Mouse (Mus musculus): Measurements from ENCODE around the gene Txnrd2. TPM values are rescaled to one million over a fixed set of nuclear protein-coding genes. Genes with fewer than 3 reads are reported as not detected.
A peak's percentile ranks its signal among the peaks of the same experiment; 100 is the strongest.

The Txnrd2 gene
- polyA plus RNA-seq, 1 experiment from 2014 or later, result 27.9 TPM

DNA sequence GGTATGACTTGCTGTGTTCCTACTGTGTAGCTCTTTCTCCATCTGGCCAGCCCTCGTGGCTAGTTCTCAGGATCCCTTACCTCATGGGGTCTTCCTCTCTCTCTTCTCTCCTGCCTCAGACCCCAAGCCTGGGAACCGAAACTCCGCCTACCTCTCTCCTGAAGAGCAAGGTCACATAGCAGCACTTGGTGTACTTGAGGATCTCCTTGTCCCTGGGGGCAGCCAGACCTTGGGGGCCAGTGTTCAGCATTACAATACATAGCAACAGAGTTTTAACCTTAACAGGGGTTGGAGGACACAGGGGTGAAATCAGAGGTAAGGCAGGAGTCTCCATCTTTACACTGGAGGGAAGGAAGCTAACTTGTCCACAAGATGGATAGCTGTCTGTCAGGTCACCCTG is 39.2 kb upstream of the Txnrd2 start:
- Histone ChIP-seq H3K4me1 (peaks cover 89% of the 10 kb centered on the region), H3K4me3 (no peak overlapping the region), H3K27ac (replicated peaks) (peak overlapping the region; percentile 31; the same call in 1 of the 2 replicates), H3K27me3 (replicated peaks; ENCODE audit: low read depth, poor library complexity, severe bottlenecking) (no peaks in the 10 kb centered on the region), H3K36me3 (replicated peaks) (no peaks in the 10 kb centered on the region), H3K9me3 (no peaks in the 10 kb centered on the region)
- 57% methylated on average over 3 of the region's 3 CpGs for WGBS
- DNase-seq (ENCODE audit: low spot score), result no peak

DNA sequence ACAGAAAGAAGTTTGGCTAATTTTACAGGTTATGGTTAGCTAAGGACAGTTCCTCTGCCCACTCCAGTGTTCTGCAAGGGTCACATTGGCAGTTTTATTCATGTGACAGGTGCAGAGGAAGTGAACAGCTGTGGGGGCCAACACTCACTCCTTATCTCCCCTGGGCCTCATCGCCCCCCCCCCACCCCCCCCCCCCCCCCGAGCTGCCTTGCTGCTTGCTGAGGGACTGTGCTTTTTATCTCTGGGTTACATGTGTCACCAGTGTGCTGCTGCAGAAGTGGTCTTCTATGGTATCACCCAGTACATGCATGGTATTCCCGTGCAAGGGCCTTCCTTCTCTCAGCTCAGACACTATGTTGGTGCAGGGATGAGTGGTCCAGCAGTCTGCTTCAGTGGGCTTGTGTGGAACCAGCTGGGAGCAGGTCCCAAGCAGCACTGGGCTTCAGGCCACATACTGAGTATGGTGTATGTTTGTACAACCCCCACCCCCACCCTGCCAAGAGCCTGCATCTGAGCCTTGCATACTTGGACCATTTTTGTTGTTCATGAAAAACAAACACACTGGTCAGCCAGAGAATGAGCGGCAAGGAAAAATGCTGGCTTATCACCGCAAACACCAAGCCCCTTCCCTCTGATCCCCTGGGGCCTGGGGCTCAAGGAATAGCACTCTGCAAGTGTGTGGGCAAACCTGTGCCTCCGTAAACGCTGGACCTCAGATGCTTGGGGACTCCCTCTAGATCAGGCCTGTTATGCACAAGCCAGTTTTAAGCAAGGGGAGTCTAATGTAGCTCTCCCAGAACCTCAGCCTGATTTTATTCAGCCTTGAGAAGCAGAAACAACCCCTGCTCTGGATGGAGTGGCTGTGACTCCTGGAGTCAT is 38.2 kb upstream of the Txnrd2 start:
- H3K4me1 ChIP-seq, result peaks cover 89% of the 10 kb centered on the region
- 47% methylated on average over 7 of the region's 7 CpGs for WGBS
- H3K27me3 ChIP-seq (replicated peaks; ENCODE audit: low read depth, poor library complexity, severe bottlenecking), result no peaks in the 10 kb centered on the region
- H3K9me3 ChIP-seq, result no peaks in the 10 kb centered on the region
- no peak for DNase-seq (ENCODE audit: low spot score)
- H3K27ac ChIP-seq (replicated peaks), result peak overlapping the region; percentile 63; the same call in 1 of the 2 replicates
- H3K4me3 ChIP-seq, result no peak overlapping the region
- no peaks in the 10 kb centered on the region for H3K36me3 ChIP-seq (replicated peaks)

DNA sequence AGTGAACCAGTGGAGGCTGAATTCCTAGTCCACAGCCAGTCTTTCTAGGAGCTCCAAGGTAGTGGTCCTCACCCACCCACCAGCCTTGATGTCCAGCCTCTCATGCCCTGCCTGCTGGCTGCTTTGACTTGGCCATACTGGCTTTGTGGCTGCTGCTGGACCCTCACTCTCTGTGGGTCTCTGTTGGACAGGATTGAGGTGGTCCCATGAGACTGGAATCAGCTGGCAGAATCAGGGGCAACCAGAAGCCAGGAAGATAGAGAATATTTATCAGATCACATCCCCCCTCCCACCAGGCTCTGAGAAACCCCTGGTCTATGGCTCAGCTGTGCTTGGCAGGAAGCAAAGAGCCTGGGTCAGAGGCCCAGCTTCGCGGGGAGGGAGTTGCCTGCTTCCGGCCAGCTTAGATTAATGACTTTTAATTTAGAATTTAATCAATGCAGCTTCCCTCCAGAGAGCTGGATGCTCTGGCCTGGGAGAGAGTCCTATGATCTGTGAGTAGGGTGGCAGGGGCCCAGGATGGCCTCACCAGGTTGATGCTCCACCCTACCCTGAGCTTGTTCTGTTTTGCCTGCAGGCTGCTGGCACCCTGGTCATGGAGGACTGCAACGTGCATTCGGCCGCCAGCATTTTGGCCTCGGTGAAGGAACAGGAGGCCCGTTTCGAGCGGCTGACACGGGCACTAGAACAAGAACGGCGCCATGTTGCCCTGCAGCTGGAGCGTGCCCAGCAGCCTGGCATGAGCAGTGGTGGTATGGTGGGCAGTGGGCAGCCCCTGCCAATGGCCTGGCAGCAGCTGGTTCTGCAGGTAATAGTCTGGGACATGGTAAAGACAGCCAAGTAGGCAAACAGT is 37.4 kb upstream of the Txnrd2 start:
- Histone ChIP-seq H3K4me3 (no peak overlapping the region), H3K4me1 (peaks cover 89% of the 10 kb centered on the region), H3K27me3 (replicated peaks; ENCODE audit: low read depth, poor library complexity, severe bottlenecking) (no peaks in the 10 kb centered on the region), H3K9me3 (no peaks in the 10 kb centered on the region), H3K27ac (replicated peaks) (peak overlapping the region; percentile 63), H3K36me3 (replicated peaks) (no peaks in the 10 kb centered on the region)
- 86% methylated on average over 14 of the region's 14 CpGs for WGBS
- DNase-seq (ENCODE audit: low spot score), result no peak

- Histone ChIP-seq H3K9me3 (no peaks in the 10 kb centered on the region), H3K36me3 (replicated peaks) (no peaks in the 10 kb centered on the region), H3K4me1 (peaks cover 89% of the 10 kb centered on the region), H3K27me3 (replicated peaks; ENCODE audit: low read depth, poor library complexity, severe bottlenecking) (no peaks in the 10 kb centered on the region), H3K4me3 (no peak overlapping the region), H3K27ac (replicated peaks) (no peak overlapping the region)
- no peak for DNase-seq (ENCODE audit: low spot score)
- 56% methylated on average over 6 of the region's 6 CpGs for WGBS
Measured at GRCm38 (mm10) chr16:18390399-18390798, 35.8 kb upstream of the Txnrd2 start.

DNA sequence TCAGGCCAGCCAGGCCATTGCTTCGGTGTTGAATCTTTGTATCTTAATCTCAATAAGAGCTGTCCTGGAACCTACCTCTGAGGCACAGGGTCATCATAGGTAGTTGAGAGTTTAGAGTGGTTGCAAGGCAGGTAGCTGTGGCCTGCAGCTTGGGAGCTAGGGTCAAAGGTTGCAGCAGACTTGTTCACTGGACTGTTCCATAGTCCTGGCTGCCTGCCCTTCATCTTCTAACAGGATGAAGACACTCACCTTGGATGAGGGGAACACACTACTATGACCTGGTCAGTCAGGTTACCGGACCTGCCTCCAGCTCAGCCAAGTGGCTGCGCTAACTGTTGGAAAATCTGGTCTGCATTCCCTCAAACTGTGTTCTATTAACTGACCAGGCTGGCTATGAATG is 35.1 kb upstream of the Txnrd2 start:
- DNase-seq (ENCODE audit: low spot score), result no peak
- Histone ChIP-seq H3K27ac (replicated peaks) (no peak overlapping the region), H3K4me1 (peaks cover 93% of the 10 kb centered on the region), H3K4me3 (no peak overlapping the region), H3K36me3 (replicated peaks) (peaks cover 1% of the 10 kb centered on the region; the same call in 1 of the 2 replicates), H3K9me3 (no peaks in the 10 kb centered on the region), H3K27me3 (replicated peaks; ENCODE audit: low read depth, poor library complexity, severe bottlenecking) (no peaks in the 10 kb centered on the region)
- 95% methylated on average over 3 of the region's 3 CpGs for WGBS

GRCm38 (mm10) chr16:18391728-18392127 is 34.5 kb upstream of the Txnrd2 start:
- no peaks in the 10 kb centered on the region for H3K9me3 ChIP-seq
- H3K4me1 ChIP-seq, result peaks cover 90% of the 10 kb centered on the region
- H3K36me3 ChIP-seq (replicated peaks), result peaks cover 7% of the 10 kb centered on the region
- peak overlapping the region; percentile 90; the same call in 1 of the 2 replicates for H3K4me3 ChIP-seq
- WGBS, result 95% methylated on average over 3 of the region's 3 CpGs
- H3K27ac ChIP-seq (replicated peaks), result peak overlapping the region; percentile 93
- no peak for DNase-seq (ENCODE audit: low spot score)
- H3K27me3 ChIP-seq (replicated peaks; ENCODE audit: low read depth, poor library complexity, severe bottlenecking), result no peaks in the 10 kb centered on the region

DNA sequence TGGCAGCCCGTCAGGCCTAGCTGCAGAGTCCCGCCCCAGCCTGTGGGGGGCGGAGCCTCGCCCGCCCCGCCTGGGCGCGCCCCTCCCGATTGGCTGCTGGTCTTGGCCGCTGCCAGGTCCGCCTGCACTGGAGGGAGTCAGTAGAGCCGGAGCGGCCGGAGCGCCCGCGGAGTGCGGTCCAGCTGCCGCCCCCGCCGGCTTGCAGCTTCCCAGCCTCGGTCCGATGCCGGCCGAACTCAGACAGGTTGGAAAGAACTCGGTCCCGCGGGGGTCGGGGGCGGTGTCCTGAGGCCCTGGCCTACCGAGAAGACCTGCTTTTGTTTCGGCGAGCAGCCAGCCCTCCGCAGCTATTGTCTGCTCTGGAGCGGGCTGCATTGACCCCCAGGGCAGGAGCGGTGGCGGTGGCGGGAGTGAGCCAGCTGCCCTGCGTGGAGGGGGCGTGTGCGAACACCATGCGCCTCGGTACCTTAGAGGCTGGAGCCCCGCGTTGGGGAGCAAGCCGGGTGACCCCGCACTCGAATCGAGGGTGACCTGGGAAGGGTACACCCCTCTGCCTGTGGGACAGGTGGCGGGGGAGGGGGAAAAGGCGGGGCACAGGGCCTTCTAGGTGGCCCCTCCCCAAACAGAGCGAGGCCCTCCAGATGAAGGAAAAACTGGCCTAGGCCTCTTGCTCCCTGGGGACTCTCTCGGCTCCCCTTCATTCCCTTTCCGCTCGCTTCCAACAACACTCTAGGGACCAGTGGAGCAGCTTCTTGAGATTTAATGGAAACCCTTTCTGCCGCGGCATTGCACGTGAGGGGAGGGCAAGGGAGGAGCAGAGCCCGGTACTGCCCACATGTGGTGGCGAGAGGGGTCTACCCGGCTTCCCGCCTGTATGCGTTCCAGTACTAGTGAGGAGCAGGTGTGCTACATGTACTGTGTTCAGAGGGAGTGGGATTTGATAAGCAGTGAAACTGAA is 33.4 kb upstream of the Txnrd2 start:
- peak overlapping the region; percentile 90 for H3K4me3 ChIP-seq
- peaks cover 80% of the 10 kb centered on the region for H3K4me1 ChIP-seq
- H3K9me3 ChIP-seq, result no peaks in the 10 kb centered on the region
- H3K36me3 ChIP-seq (replicated peaks), result peaks cover 18% of the 10 kb centered on the region
- WGBS, result under 1% methylated on average over 63 of the region's 63 CpGs
- DNase-seq (ENCODE audit: low spot score), result peak; percentile 93
- no peaks in the 10 kb centered on the region for H3K27me3 ChIP-seq (replicated peaks; ENCODE audit: low read depth, poor library complexity, severe bottlenecking)
- peak overlapping the region; percentile 93 for H3K27ac ChIP-seq (replicated peaks)

GRCm38 (mm10) chr16:18393595-18393994 is 32.6 kb upstream of the Txnrd2 start:
- peaks cover 26% of the 10 kb centered on the region for H3K36me3 ChIP-seq (replicated peaks)
- WGBS, result 57% methylated on average over 5 of the region's 5 CpGs
- no peaks in the 10 kb centered on the region for H3K9me3 ChIP-seq
- no peaks in the 10 kb centered on the region for H3K27me3 ChIP-seq (replicated peaks; ENCODE audit: low read depth, poor library complexity, severe bottlenecking)
- peak overlapping the region; percentile 90 for H3K4me3 ChIP-seq
- peak overlapping the region; percentile 93 for H3K27ac ChIP-seq (replicated peaks)
- H3K4me1 ChIP-seq, result peaks cover 75% of the 10 kb centered on the region
- no peak for DNase-seq (ENCODE audit: low spot score)

GRCm38 (mm10) chr16:18394056-18394455 is 32.1 kb upstream of the Txnrd2 start:
- no peak for DNase-seq (ENCODE audit: low spot score)
- peaks cover 31% of the 10 kb centered on the region for H3K36me3 ChIP-seq (replicated peaks)
- no peaks in the 10 kb centered on the region for H3K27me3 ChIP-seq (replicated peaks; ENCODE audit: low read depth, poor library complexity, severe bottlenecking)
- H3K9me3 ChIP-seq, result no peaks in the 10 kb centered on the region
- peak overlapping the region; percentile 93; the same call in 1 of the 2 replicates for H3K27ac ChIP-seq (replicated peaks)
- peak overlapping the region; percentile 90 for H3K4me3 ChIP-seq
- WGBS, result 81% methylated on average over 3 of the region's 3 CpGs
- peaks cover 75% of the 10 kb centered on the region for H3K4me1 ChIP-seq

- H3K9me3 ChIP-seq, result no peaks in the 10 kb centered on the region
Measured at GRCm38 (mm10) chr16:18394777-18395619, 31.2 kb upstream of the Txnrd2 start.

GRCm38 (mm10) chr16:18395620-18396036 is 30.6 kb upstream of the Txnrd2 start:
- DNase-seq (ENCODE audit: low spot score), result peak; percentile 8
- Histone ChIP-seq H3K27me3 (replicated peaks; ENCODE audit: low read depth, poor library complexity, severe bottlenecking) (no peaks in the 10 kb centered on the region), H3K9me3 (no peaks in the 10 kb centered on the region), H3K4me3 (peak overlapping the region; percentile 31; the same call in 1 of the 2 replicates), H3K27ac (replicated peaks) (peak overlapping the region; percentile 8; the same call in 1 of the 2 replicates), H3K4me1 (peaks cover 76% of the 10 kb centered on the region), H3K36me3 (replicated peaks) (peaks cover 46% of the 10 kb centered on the region)
- WGBS, result 38% methylated on average over 6 of the region's 7 CpGs

More at GRCm38 (mm10) chr16:18394777-18395619, 31.2 kb upstream of the Txnrd2 start:
- no peaks in the 10 kb centered on the region for H3K27me3 ChIP-seq (replicated peaks; ENCODE audit: low read depth, poor library complexity, severe bottlenecking)
- H3K36me3 ChIP-seq (replicated peaks), result peaks cover 40% of the 10 kb centered on the region
- H3K4me3 ChIP-seq, result peak overlapping the region; percentile 31; the same call in 1 of the 2 replicates
- no peak for DNase-seq (ENCODE audit: low spot score)
- peaks cover 76% of the 10 kb centered on the region for H3K4me1 ChIP-seq
- 31% methylated on average over 11 of the region's 11 CpGs for WGBS
- peak overlapping the region; percentile 48; the same call in 1 of the 2 replicates for H3K27ac ChIP-seq (replicated peaks)
